Mouse (Mus musculus) midbrain, postnatal 0 days (tissue): ENCODE data around the gene Rundc1. TPM values are rescaled to one million over a fixed set of nuclear protein-coding genes. Genes with fewer than 3 reads are reported as not detected.
"Not testable (repeated sequence)": the region's sequence is repeated elsewhere in the genome, so short reads cannot be mapped to it uniquely, and the experiment has no call there.

Experiments
- ATAC-seq: fragments of 200-750 bp; cut with Nextera tagmentation; 2 replicates; pipeline ENCODE4 v1.8.0; 2017; ENCODE audit warnings: moderate number of reproducible peaks, mild to moderate bottlenecking, moderate TSS enrichment, moderate library complexity; ENCODE audit not compliant: low FRiP score
- DNase-seq: peaks from one replicate; pipeline ENCODE4 v3.0.0-alpha.2; 2015; ENCODE audit warnings: low spot score
- H3K27ac ChIP-seq: fragments of 300-500 bp; sonication (generic); 2 replicates; pipeline ENCODE4 v1.5.1; 2014; ENCODE audit warnings: low read depth, mild to moderate bottlenecking, low read length, mixed read lengths
- H3K27me3 ChIP-seq: fragments of 300-500 bp; sonication (generic); 2 replicates; pipeline ENCODE4 v1.6.1; 2014; ENCODE audit warnings: low read length, control low read depth, mixed read lengths; ENCODE audit not compliant: insufficient read depth
- H3K36me3 ChIP-seq: fragments of 300-500 bp; sonication (generic); 2 replicates; pipeline ENCODE4 v1.6.1; 2014; ENCODE audit warnings: low read length, control low read depth, mixed read lengths; ENCODE audit not compliant: insufficient read depth
- H3K4me1 ChIP-seq: fragments of 300-500 bp; sonication (generic); 2 replicates; pipeline ENCODE4 v1.6.1; 2014; ENCODE audit warnings: mild to moderate bottlenecking, control low read depth, antibody characterized with exemption, low read length, mixed read lengths; ENCODE audit not compliant: insufficient read depth
- H3K4me2 ChIP-seq: fragments of 300-500 bp; sonication (generic); 2 replicates; pipeline ENCODE4 v1.6.1; 2014; ENCODE audit warnings: low read depth, mild to moderate bottlenecking, low read length, mixed read lengths; ENCODE audit not compliant: poor library complexity, severe bottlenecking
- H3K4me3 ChIP-seq: fragments of 300-500 bp; sonication (generic); 2 replicates; pipeline ENCODE4 v1.5.1; 2014; ENCODE audit warnings: low read depth, mild to moderate bottlenecking, low read length, moderate library complexity
- H3K9ac ChIP-seq: fragments of 300-500 bp; sonication (generic); replicated peaks from 2 replicates; pipeline ENCODE4 v1.6.1; 2014; ENCODE audit warnings: mild to moderate bottlenecking, low read length, moderate library complexity, mixed read lengths; ENCODE audit not compliant: poor library complexity, severe bottlenecking
- H3K9me3 ChIP-seq: fragments of 300-500 bp; sonication (generic); 2 replicates; pipeline ENCODE4 v1.6.1; 2016; ENCODE audit warnings: low read length, control low read depth
- CTCF ChIP-seq: IDR thresholded peaks from 2 replicates; pipeline ENCODE4 v1.5.1; 2016; ENCODE audit warnings: antibody characterized with exemption, mild to moderate bottlenecking
- WGBS: fragments of 180-500 bp; shearing (Covaris S2); extraction: QIAGEN DNeasy Blood & Tissue Kit; methylation state at CpG from one replicate; pipeline ENCODE4 v1.1.7; 2014; 5-methylcytosine and 5-hydroxymethylcytosine counted together
- polyA plus RNA-seq: library from polyadenylated mRNA; unstranded; fragments of >200 nt; fragmentation: Nextera tagmentation; extraction: Ambion mirVana; gene quantifications from 2 replicates; pipeline ENCODE4 v1.2.1, GENCODE M21; 2015
- total RNA-seq: library from RNA; depleted of rRNA; stranded (reverse); fragments of >200 nt; gene quantifications from 2 replicates; pipeline ENCODE4 v1.2.3, GENCODE M21; 2014

Rundc1 gene
- total and polyA plus RNA-seq, 2 experiments from 2014 or later = 12.9 to 24.2 TPM

GRCm38 (mm10) chr11:101462583-101463440 is 37.9 kb downstream of the Rundc1 start:
- peak; percentile 32; the same call in 1 of the 2 replicates for ATAC-seq
- Histone ChIP-seq H3K4me2 (peak overlapping the region; percentile 85), H3K4me1 (peaks cover 23% of the 10 kb centered on the region), H3K27ac (no peak overlapping the region; the same call in 1 of the 2 replicates), H3K9me3 (no peaks in the 10 kb centered on the region), H3K9ac (0 out of 2 replicates have a peak overlapping the region, but pooled peaks have one; percentile 90), H3K4me3 (peak overlapping the region; percentile 96; the same call in 1 of the 2 replicates), H3K36me3 (peaks cover 38% of the 10 kb centered on the region), H3K27me3 (no peaks in the 10 kb centered on the region)
- DNase-seq = peak; percentile 82
- WGBS = 21% methylated on average over 13 of the region's 13 CpGs
- no peak for TF ChIP-seq CTCF

GRCm38 (mm10) chr11:101464211-101465100 is 39.6 kb downstream of the Rundc1 start, which contains the start of gene Rnd2:
TSS of gene Rnd2 (plus strand) at chr11:101464999.
- TF ChIP-seq CTCF = no peak
- peak within 1 kb of the TSS; percentile 85 for H3K4me2 ChIP-seq
- H3K9me3 ChIP-seq = no peaks in the 10 kb centered on the region
- H3K36me3 ChIP-seq = peaks cover 23% of the 10 kb centered on the region
- H3K27ac ChIP-seq = peak within 1 kb of the TSS; percentile 92
- ATAC-seq (no peak), DNase-seq (no peak)
- H3K9ac ChIP-seq = peak within 1 kb of the TSS; percentile 90
- 10% methylated on average over 12 of the region's 12 CpGs for WGBS
- peak within 1 kb of the TSS; percentile 96 for H3K4me3 ChIP-seq
- H3K4me1 ChIP-seq = peaks cover 23% of the 10 kb centered on the region
- H3K27me3 ChIP-seq = no peaks in the 10 kb centered on the region

- Histone ChIP-seq H3K4me1 (peaks cover 23% of the 10 kb centered on the region), H3K4me2 (peak overlapping the region; percentile 85), H3K9me3 (no peaks in the 10 kb centered on the region), H3K27ac (peak overlapping the region; percentile 92), H3K9ac (peak overlapping the region; percentile 90), H3K36me3 (peaks cover 15% of the 10 kb centered on the region), H3K27me3 (no peaks in the 10 kb centered on the region), H3K4me3 (peak overlapping the region; percentile 96)
- under 1% methylated on average over 51 of the region's 51 CpGs for WGBS
- peak; percentile 78 for DNase-seq
- peak; percentile 55 for TF ChIP-seq CTCF
- peak; percentile 44 for ATAC-seq
Observed at GRCm38 (mm10) chr11:101465101-101465868, 40.4 kb downstream of the Rundc1 start.

- Histone ChIP-seq H3K27me3 (no peaks in the 10 kb centered on the region), H3K4me2 (peak within 1 kb of the TSS; percentile 85), H3K9ac (peak within 1 kb of the TSS; percentile 90), H3K4me3 (peak within 1 kb of the TSS; percentile 96), H3K36me3 (peaks cover 13% of the 10 kb centered on the region; the same call in 1 of the 2 replicates), H3K9me3 (no peaks in the 10 kb centered on the region), H3K27ac (peak within 1 kb of the TSS; percentile 92), H3K4me1 (peaks cover 23% of the 10 kb centered on the region)
- DNase-seq = peak; percentile 87
- no peak for TF ChIP-seq CTCF
- ATAC-seq = peak; percentile 62
- WGBS = 1% methylated on average over 49 of the region's 60 CpGs
Observed at GRCm38 (mm10) chr11:101465869-101466551, 41.1 kb downstream of the Rundc1 start, which contains the start of gene Vat1. TSS of gene Vat1 (minus strand) at chr11:101466230.

GRCm38 (mm10) chr11:101466552-101466950 is 41.7 kb downstream of the Rundc1 start:
- H3K4me2 ChIP-seq = peak overlapping the region; percentile 85
- peak overlapping the region; percentile 96 for H3K4me3 ChIP-seq
- H3K9ac ChIP-seq = 0 out of 2 replicates have a peak overlapping the region, but pooled peaks have one; percentile 90
- 65% methylated on average over 5 of the region's 5 CpGs for WGBS
- not testable (repeated sequence) for H3K27me3 ChIP-seq, H3K27ac ChIP-seq, ATAC-seq, DNase-seq, H3K9me3 ChIP-seq
- peaks cover 23% of the 10 kb centered on the region for H3K4me1 ChIP-seq
- H3K36me3 ChIP-seq = peaks cover 13% of the 10 kb centered on the region; the same call in 1 of the 2 replicates
